Mouse (Mus musculus) bone marrow macrophage, adult 2 months (primary cell): Measurements from ENCODE around the gene H2-Q2.

Source experiments
- CTCF ChIP-seq: IDR thresholded peaks from 2 replicates; pipeline ENCODE4 v1.5.1; 2012; ENCODE audit warnings: low read depth, mild to moderate bottlenecking, low read length, moderate library complexity
- POLR2A ChIP-seq: IDR thresholded peaks from 2 replicates; pipeline ENCODE4 v1.6.1; 2012; ENCODE audit warnings: mild to moderate bottlenecking, low read depth, low read length, borderline replicate concordance

GRCm38 (mm10) chr17:35304478-35304877 is 37.6 kb upstream of the H2-Q2 start:
- TF ChIP-seq CTCF (no peak), POLR2A (no peak)
